Mouse (Mus musculus): ENCODE data around the gene Dexi.

GRCm38 (mm10) chr16:10501865-10502264 is 41.0 kb downstream of the Dexi start:
- TF ChIP-seq MXI1 (IDR thresholded peaks at IDR 0.05; ENCODE audit: low read depth, low read length): no peak
- no peak for TF ChIP-seq CTCF (IDR thresholded peaks at IDR 0.05 in 2 of 3, conservative IDR thresholded peaks at IDR 0.05 in 1 of 3; ENCODE audit: control insufficient read depth in 1 of 3, insufficient read depth in 1 of 3, low read depth in 2 of 3, low read length in 3 of 3, poor library complexity in 1 of 3, severe bottlenecking in 1 of 3)
- TF ChIP-seq ETS1 (IDR thresholded peaks at IDR 0.05; ENCODE audit: low read depth, low read length): no peak
- no peak for TF ChIP-seq TAL1 (IDR thresholded peaks at IDR 0.05; ENCODE audit: low read length)
- TF ChIP-seq MAFK (IDR thresholded peaks at IDR 0.05; ENCODE audit: borderline replicate concordance, low read depth, low read length): no peak
- TF ChIP-seq TCF12 (IDR thresholded peaks at IDR 0.05; ENCODE audit: low read depth, low read length): no peak
